Mouse (Mus musculus): ENCODE results near the gene Mink1.
A peak's percentile ranks its signal among the peaks of the same experiment; 100 is the strongest.

Gene Mink1

DNA sequence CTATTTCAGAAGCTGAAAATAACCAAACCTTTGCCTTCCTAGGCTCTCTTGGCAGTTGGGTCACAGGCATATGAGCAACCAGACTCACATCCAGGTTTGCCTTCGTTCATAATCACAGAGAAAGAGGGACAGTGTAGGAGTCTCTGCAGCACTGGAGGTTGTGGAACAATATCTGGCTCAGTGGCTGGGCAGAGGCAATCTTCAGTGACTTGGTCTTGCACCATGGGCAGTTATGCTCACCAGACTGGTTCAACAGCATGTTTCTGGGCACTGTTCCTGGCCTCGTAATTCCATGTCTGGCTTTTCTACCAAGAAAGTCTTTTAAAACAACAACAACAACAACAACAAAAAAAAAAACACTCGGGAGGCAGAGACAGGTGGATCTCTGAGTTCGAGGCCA, 72.9 kb downstream of the Mink1 start:
- no peak for DNase-seq (ENCODE audit: low spot score)

DNA sequence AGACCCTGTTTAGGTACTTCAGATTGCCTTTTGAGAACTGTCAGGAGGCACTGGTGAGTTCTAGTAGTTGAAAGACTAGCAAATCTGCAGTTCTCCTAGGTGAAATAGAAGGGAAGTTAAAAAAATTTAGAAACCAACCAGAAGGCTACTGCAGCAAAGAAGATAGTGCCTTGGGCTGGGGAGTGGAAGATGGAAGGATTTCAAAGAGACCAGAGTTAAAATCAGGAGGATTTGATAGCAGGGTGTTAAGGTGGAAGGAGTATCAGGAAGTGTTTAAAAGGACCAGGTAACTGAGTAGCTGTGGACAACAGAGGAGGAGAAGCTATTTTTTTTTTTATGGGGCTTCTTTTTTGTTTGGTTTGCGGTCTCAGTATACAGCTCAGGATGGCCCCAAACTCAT, 75.1 kb downstream of the Mink1 start:
- DNase-seq (ENCODE audit: low spot score), result no peak

DNA sequence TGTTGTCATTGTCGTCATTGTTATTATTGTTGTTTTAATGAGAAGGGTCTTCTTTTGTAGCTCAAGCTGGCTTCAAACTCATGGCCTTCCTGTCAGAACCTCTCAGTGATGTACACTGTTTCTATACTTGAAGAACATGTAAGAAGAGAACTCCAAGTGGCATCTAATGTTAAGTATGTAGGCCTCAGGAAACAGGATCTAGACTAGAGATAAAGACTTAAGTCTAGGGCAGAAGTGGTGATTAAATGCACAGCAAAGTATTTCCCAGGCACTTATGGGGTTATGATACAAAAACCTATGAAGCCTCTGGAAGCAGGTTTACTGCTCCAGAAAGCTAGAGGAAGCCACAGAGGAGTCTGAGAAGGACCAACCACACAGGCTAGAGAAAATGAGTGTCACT, 75.6 kb downstream of the Mink1 start:
- no peak for DNase-seq (ENCODE audit: low spot score)

DNA sequence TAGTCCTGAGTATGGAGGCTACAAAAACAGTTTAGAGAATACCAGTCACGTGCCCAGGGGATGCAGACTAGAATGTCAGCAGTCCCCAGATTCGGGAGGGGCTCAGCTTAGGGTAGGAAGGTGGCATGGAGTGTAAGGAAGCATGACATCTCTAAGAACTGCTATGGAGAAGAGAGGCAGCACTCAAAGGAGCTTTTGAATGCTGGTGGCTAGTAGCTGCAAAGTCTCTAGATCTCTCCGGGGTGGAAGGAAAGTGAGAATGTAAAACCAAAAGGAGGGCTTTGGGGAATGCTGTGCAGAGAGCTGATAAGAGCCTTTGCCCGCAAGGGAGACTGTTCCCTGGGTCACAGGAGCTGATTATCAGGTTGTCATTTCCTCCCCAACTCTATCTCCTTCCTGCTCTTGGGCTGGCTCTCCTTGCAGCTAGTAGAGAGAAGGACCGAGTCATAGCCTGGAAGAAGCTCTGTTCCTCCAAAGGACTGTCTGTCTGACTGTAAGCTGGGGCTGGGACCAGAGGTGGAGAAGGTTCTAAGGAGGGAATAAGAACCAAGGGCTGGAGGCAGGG, 76.1 kb downstream of the Mink1 start, which contains the start of gene Gp1ba:
TSS of gene Gp1ba (plus strand) at position 409 of the 565 bp plus-strand sequence.
- no peak for DNase-seq (ENCODE audit: low spot score)

GRCm38 (mm10) chr11:70639976-70640375, 77.3 kb downstream of the Mink1 start:
- DNase-seq (ENCODE audit: low spot score), result no peak

GRCm38 (mm10) chr11:70641241-70641640, 78.6 kb downstream of the Mink1 start:
- DNase-seq (ENCODE audit: low spot score), result no peak

DNA sequence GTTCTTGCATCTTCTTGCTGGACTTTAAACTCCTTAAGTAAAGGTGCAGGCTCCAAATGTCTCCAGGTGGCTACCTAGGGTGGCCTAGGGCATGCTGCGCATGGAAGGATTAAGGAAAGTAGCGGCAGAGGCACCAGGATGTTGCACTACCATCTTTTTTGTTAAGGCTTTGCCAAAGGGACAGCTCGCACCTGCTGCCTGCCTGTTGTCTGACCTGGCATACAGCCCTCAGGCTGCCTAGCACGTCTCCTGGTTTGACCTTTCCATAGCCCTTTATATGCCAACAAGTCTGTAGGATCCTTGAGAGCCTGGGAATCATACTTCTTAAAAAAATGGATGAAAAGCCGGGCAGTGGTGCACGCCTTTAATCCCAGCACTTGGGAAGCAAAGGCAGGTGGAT, 80.4 kb downstream of the Mink1 start:
- no peak for DNase-seq (ENCODE audit: low spot score)

- DNase-seq (ENCODE audit: low spot score), result no peak
These were observed 82.0 kb downstream of the Mink1 start for GRCm38 (mm10) chr11:70644564-70645103.

DNA sequence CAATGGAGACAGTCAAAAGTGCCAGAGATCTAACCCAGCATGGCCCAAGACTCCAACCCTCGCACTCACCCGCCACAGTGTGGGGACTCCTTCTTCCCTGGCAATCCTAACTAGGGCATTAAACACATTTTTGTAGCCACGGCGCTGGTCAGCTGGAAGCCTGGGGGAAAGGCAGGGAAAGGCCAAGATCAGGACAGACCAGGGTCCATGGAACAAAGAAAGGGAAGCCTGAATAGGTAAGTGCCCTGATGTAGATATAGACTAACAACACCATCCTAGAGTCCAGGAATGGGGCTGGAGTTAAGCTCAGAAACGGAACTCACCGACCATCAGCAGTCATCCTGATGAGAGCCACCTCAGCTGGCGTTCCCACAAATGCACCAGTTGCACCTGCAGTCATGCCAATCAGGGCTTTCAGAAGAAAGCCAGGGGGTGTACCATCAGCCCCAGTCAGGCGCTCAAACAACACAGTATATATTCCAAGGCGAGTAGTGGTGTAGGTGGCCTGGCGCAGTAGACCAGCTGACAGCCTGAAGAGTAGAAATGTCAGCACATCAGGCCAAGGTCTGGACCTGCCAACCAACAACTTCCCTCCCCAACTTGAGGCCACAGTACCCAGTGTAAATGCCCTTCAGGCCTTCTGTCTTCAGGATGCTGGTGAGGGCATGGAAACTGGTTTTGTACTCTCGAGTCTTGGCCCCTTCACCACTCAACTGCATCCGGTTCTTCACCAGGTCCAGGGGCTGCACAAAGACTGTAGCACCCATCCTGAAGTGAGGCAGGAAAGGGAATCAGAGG, 83.0 kb downstream of the Mink1 start:
- no peak for DNase-seq (ENCODE audit: low spot score)

DNA sequence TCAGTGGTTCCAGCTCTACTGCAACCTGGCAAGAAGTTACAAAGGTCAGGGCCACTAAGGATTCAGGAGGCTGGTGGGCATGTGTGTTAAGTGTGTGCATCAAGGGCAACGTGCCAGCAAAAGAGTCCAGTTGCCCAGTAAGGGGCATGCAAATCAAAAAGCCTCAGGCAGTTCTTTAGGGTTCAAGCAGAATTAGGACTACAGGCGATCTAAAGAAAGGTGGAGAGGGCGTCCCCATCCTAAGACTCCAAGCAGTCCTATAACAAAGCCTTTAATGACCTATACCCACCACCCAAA, 83.5 kb downstream of the Mink1 start:
- DNase-seq (ENCODE audit: low spot score), result no peak

GRCm38 (mm10) chr11:70646691-70647650, 84.3 kb downstream of the Mink1 start, which contains the start of the genes Rnf167 and Slc25a11:
Gene Rnf167, plus strand, starts transcription at chr11:70647235.
Gene Slc25a11, minus strand, starts transcription at chr11:70647479.
- peak; percentile 99 for DNase-seq (ENCODE audit: low spot score)

GRCm38 (mm10) chr11:70647716-70648420, 85.2 kb downstream of the Mink1 start:
- no peak for DNase-seq (ENCODE audit: low spot score)

GRCm38 (mm10) chr11:70648512-70648911, 85.8 kb downstream of the Mink1 start:
- no peak for DNase-seq (ENCODE audit: low spot score)

GRCm38 (mm10) chr11:70649185-70649734, 86.6 kb downstream of the Mink1 start:
- DNase-seq (ENCODE audit: low spot score), result no peak

GRCm38 (mm10) chr11:70650322-70651175, 87.9 kb downstream of the Mink1 start:
- no peak for DNase-seq (ENCODE audit: low spot score)

GRCm38 (mm10) chr11:70651391-70651790, 88.7 kb downstream of the Mink1 start:
- DNase-seq (ENCODE audit: low spot score), result no peak

DNA sequence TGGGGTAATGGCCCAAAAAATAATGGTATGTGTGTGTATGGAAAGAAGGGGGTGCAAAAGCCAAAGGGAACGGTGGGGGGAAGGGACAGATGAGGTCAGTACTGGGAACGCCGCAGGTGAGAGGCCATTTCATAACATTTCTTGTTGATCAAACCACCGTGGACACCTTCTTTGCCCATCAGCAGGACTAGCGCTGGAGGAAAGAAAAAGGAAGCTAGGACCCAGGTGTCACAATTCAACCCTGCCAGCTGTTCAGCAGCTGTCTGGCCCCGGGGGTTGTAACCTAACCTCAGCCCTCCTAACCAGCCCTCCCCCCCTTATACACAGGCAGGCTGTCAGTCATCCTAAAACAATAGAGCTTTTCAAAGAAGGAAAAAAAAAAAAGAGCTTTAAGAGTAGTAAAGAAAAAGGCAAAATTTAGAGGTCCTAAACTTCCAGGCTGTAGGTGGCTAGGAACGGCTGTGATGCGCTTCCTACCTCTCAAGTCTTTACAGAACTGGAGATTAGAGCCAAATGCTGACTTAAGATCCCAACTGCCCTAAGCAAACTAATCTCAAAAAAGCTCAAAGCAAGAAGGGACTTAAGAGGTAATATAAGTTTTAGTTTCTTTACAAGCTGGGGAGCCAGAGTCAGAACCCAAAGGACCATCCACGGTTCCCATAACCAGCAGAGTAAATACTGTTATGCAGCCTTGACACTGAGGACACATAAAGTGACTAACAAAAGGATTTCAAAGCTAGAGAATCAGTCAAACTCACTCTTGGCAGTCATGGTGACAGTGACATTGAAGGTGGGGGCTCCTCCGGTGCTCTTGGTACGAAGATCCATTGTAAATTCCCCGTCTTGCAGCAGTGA, 89.6 kb downstream of the Mink1 start:
- no peak for DNase-seq (ENCODE audit: low spot score)

DNA sequence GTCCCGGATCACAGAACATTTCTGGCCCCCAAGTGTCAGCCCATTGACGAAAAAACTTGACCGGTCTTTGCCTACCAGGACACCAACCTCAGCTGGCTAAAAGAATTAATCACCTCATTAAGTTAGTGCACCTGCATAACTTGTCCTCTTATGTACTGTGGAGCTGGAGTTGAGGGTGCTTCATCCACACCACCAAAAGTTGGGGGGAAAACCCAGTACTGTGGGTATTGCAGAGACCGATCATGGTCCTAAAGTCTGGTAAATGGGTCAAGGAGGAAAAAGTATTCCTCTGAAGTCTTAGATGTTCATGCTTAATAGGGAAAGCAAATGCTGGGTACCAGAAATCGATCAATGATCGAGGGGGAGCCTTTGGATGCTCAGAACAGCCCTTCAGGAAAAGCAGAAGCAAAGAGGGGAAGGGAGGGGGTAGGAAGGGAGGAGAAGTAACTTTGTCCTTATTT, 90.2 kb downstream of the Mink1 start:
- no peak for DNase-seq (ENCODE audit: low spot score)
